Mouse (Mus musculus) macrophage (primary cell): ENCODE data around the gene Ddx52. TPM values are rescaled to one million over a fixed set of nuclear protein-coding genes. Genes with fewer than 3 reads are reported as not detected.

Source experiments
- polyA plus RNA-seq: library from polyadenylated mRNA; stranded (reverse); fragments of 250-400 nt; gene quantifications from 3 replicates; pipeline ENCODE4 v1.2.4, GENCODE M21; 2018; ENCODE audit warnings: inconsistent platforms

Ddx52 gene
- polyA plus RNA-seq, 1 experiment from 2014 or later, result 26.8 TPM

Other genes starting within 250 kb of the Ddx52 start
- 635 to 1,651 TPM (median 1,108 TPM) in 3 replicates for gene Wfdc17, start 238.1 kb upstream of the Ddx52 start, polyA plus RNA-seq
- gene Wfdc18, start 233.0 kb upstream of the Ddx52 start, polyA plus RNA-seq, result 1.5 to 1.6 TPM in 2 of 3 replicates, not detected in the other
- 1.2 to 2.7 TPM in 2 of 3 replicates, not detected in the other for gene Wfdc21, start 195.1 kb upstream of the Ddx52 start, polyA plus RNA-seq
- 7.6 to 11.1 TPM (median 8.3 TPM) in 3 replicates for gene Heatr6, start 188.4 kb upstream of the Ddx52 start, polyA plus RNA-seq
- gene Hnf1b, start 92.0 kb upstream of the Ddx52 start, polyA plus RNA-seq, result not detected in 3 replicates
- 18.6 to 22.1 TPM (median 20.4 TPM) in 3 replicates for gene Synrg, start 22.4 kb downstream of the Ddx52 start, polyA plus RNA-seq
- gene Dusp14, start 127.2 kb downstream of the Ddx52 start, polyA plus RNA-seq, result 0.43 to 1.8 TPM in 2 of 3 replicates, not detected in the other
- gene Tada2a, start 187.5 kb downstream of the Ddx52 start, polyA plus RNA-seq, result 5.3 to 8.6 TPM (median 7.5 TPM) in 3 replicates
- 10.9 to 20.1 TPM (median 11.1 TPM) in 3 replicates for gene Acaca, start 187.6 kb downstream of the Ddx52 start, polyA plus RNA-seq
- gene Gm11437, start 225.4 kb downstream of the Ddx52 start, polyA plus RNA-seq, result not detected in 3 replicates